ENCODE assay signal across 6 mouse cellular contexts in the genomic region with DNA sequence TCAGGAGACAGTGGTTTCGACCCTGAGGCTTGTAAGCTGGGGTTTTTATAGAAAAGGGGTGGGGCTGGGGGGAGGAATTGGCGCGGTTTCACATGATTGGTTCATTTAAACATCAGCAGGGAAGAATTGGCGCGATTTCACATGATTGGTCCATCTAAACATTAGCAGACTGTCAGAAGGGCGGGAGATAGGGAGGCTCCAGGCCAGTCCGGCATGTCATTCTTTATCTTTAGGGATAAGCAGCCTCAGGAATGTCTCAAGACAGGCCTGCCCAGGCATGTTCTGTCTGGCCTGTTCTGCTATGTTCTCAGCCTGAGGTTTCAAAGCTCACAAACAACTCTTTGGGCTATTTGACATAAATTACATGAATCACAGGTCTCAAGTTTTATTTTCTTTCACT. TPM values are rescaled to one million over a fixed set of nuclear protein-coding genes. Genes with fewer than 3 reads are reported as not detected.
A peak's percentile ranks its signal among the peaks of the same experiment; 100 is the strongest.
DNase-seq lines count a peak whose midpoint lies in the region.
"Not testable (repeated sequence)": the region's sequence is repeated elsewhere in the genome, so short reads cannot be mapped to it uniquely, and the experiment has no call there.

No protein-coding gene starts in this region.

- peak; percentile 26 for DNase-seq in ES-CJ7 (ENCODE audit: low read depth, low spot score)
- DNase-seq in ZHBTc4 (ENCODE audit: low read depth, low spot score) = peak; percentile 53
- DNase-seq in fat pad, adult 2 months (ENCODE audit: extremely low read depth, low read depth, low spot score) = peak; percentile 46
- peak; percentile 24 to 29 for DNase-seq in heart, postnatal 10 days
- peak; percentile 4 to 11 for DNase-seq in urinary bladder, adult 18-20 months (ENCODE audit: low spot score in 2 of 2)
- peak; percentile 3 to 20 for DNase-seq in urinary bladder, postnatal 36 days (ENCODE audit: low spot score in 2 of 2)

- intact Hi-C loops in heart, postnatal 10 days (cut with DNase I) = not testable (repeated sequence)

RNA-seq across cellular contexts. Expression of a gene that starts 52.2 kb away (rescaled TPM):
- 10 to 100 TPM; 17.4 to 18.9 TPM for total RNA-seq in heart, postnatal 10 days (2021)

Comparison
In these comparisons a context has a peak if more than half of its experiments do, and no peak if none do; other contexts are left out.
1. Peak in every context shown above with its lines: DNase-seq.